Mouse (Mus musculus): ENCODE measurements around the gene Plppr4. TPM values are rescaled to one million over a fixed set of nuclear protein-coding genes. Genes with fewer than 3 reads are reported as not detected.

Gene Plppr4
- not detected for polyA plus RNA-seq (2017; shearing (Covaris generic))

- no peak for ATAC-seq
Measured at GRCm38 (mm10) chr3:117360528-117360927, at the start of gene Plppr4. TSS of gene Plppr4 (minus strand) at chr3:117360876.

- ATAC-seq = no peak
Measured at GRCm38 (mm10) chr3:117405821-117406220, 45.1 kb upstream of the Plppr4 start.

GRCm38 (mm10) chr3:117403740-117404139 lies 43.1 kb upstream of the Plppr4 start:
- ATAC-seq = no peak

DNA sequence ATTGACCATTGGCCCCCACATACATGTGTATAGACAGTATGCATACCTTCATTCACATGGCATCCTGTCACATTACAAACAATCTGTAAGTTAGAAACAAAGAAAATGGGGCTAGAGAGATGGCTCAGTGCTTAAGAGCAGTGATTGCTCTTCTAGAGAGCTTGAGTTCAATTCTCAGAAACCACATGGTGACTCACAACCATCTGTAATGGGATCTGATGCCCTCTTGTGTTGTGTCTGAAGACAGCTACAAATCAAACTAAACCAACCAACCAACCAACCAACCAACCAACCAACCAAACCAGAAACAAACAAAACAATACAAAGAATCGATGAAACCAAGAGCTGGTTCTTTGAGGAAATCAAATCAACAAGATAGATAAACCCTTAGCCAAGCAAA lies 5.4 kb upstream of the Plppr4 start:
- no peak for ATAC-seq

GRCm38 (mm10) chr3:117359686-117360521 lies 772 bp downstream of the Plppr4 start:
- no peak for ATAC-seq

- ATAC-seq = no peak
Measured at GRCm38 (mm10) chr3:117358981-117359628, 1.6 kb downstream of the Plppr4 start.

GRCm38 (mm10) chr3:117357367-117357766 lies 3.3 kb downstream of the Plppr4 start:
- ATAC-seq = no peak

- ATAC-seq = no peak
Measured at GRCm38 (mm10) chr3:117353940-117354339, 6.7 kb downstream of the Plppr4 start.

- no peak for ATAC-seq
Measured at GRCm38 (mm10) chr3:117346351-117346750, 14.3 kb downstream of the Plppr4 start.

DNA sequence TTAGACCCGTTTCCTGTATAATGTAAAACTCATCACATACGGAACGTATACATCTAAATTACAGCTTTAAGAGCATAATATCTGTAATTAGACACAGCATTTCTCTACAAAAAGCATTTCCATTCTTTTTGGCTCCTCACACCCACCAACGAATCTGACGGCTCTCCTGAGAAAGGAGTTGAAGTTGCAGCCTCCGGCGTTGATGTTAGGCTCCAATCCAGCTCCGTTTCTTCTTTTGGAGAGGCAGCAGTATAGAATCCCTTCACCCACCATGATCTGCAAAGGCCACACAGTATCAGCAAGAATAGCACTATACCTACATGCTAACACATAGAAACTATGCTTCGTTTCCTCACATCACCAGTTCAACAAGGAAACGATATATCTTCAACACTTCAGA lies 29.2 kb downstream of the Plppr4 start:
- no peak for ATAC-seq

- ATAC-seq = no peak
Measured at GRCm38 (mm10) chr3:117329485-117329884, 31.2 kb downstream of the Plppr4 start.

GRCm38 (mm10) chr3:117326551-117326950 lies 34.1 kb downstream of the Plppr4 start:
- ATAC-seq = no peak

DNA sequence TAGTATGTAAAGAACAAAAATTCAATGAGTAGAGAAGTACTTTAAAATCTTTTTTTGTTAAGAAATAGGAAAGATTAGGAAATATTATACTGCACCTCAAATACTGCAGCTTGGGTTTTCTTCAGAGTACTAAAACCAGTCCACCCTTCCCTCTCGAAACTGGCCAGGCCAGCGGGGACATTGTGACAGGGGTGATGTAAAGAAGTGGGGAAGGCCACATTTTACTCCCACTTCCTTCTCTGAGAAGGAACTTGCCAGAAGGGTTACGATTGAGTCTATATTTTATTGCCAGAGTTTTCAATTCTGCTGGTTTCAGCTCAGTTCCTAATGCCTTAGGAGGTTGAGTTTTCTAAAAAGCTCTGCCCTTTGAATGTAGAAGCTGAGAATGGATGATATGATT lies 41.0 kb downstream of the Plppr4 start:
- ATAC-seq = no peak

DNA sequence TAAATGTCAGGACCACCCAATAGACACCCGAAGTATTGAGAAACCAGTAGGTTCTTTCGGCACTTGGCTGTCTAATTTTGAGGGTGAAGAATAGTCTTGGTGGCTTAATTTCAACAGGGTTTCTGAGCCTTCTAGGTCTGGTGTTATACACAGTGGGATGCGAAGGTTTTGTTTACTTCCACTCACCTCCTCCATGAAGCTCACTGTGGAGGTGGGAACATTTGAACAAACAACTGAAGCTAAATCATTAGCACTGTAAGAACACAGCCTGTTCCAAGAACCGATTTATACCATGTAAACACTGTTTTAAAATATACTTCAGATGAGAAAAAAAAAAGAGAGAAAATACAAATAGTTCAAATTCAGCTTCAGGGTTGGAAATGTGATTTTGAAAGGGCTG lies 47.3 kb downstream of the Plppr4 start:
- no peak for ATAC-seq

- no peak for ATAC-seq
Measured at GRCm38 (mm10) chr3:117312097-117312496, 48.6 kb downstream of the Plppr4 start.

DNA sequence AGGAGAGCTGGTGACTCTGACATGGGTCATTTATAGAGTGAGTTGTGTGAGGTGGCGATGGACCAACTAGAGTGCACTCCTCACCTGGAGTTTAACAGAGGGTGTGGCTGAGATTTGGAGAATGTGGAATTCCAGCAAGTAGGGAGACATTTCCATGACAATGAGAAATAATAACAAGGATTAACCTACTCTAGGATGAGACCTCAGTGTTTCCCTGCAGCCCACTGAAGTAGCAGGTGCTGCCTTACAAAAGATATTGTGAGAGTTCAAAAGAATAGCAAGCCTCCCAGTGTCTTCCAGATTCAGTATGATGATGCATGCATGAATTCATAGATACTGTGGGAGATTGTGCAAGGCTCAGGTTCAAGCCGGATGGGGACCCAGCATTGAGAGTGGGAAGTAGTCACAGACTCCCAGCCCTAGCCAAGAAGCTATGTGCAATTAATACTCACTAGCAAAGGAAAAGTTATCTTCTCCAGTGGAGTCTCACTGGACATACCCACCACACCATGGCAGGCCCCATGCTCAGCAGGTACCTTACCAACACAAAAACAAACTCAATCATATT lies 49.8 kb downstream of the Plppr4 start:
- no peak for ATAC-seq

GRCm38 (mm10) chr3:117309580-117309910 lies 51.1 kb downstream of the Plppr4 start:
- no peak for ATAC-seq

- no peak for ATAC-seq
Measured at GRCm38 (mm10) chr3:117308895-117309579, 51.6 kb downstream of the Plppr4 start.

- ATAC-seq = no peak
Measured at GRCm38 (mm10) chr3:117307555-117307954, 53.1 kb downstream of the Plppr4 start.

DNA sequence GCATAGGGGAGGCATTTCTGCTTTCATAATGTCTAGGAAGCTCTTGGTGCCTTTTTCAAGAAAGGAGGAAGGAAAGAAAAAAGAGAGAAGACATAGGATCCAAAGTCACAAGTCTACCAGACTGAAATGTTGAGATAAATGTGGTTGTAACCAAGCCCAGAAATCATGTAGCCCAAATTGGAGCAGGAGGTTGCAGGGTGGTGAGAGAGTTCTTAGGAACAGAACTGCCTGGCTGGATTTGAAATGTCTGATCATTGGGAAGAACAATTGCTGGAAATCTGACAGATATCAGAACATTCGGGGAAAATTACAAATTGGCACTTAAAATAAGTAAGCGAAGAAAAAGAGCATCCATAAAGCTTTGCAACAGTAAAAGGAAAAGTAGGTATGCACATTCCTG lies 56.6 kb downstream of the Plppr4 start:
- ATAC-seq = no peak

DNA sequence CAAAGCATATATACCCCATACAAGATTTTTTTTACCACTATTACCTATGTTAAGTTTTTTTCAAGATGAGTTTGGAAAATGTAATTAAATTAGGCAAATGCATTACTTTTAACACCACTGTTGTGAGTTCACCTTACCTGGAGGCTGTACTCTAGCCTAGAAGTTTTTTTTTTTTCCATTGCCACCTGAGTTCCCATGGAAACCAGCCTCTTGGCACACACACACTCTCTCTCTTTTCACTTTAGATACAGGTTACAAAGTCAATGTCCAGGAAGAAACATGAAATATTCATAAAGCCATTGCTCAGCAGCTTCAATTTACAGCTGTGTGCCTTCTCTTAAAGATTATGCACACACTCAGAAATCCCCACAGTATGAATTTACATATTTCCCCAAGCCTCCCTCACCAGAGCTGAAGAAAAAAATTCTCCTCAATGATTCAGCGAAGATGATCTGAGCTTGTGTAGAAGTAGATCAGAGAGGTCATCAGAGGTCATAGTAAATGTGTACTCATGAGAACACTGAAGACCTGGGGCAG lies 59.9 kb downstream of the Plppr4 start:
- ATAC-seq = no peak

- no peak for ATAC-seq
Measured at GRCm38 (mm10) chr3:117297735-117298134, 62.9 kb downstream of the Plppr4 start.

DNA sequence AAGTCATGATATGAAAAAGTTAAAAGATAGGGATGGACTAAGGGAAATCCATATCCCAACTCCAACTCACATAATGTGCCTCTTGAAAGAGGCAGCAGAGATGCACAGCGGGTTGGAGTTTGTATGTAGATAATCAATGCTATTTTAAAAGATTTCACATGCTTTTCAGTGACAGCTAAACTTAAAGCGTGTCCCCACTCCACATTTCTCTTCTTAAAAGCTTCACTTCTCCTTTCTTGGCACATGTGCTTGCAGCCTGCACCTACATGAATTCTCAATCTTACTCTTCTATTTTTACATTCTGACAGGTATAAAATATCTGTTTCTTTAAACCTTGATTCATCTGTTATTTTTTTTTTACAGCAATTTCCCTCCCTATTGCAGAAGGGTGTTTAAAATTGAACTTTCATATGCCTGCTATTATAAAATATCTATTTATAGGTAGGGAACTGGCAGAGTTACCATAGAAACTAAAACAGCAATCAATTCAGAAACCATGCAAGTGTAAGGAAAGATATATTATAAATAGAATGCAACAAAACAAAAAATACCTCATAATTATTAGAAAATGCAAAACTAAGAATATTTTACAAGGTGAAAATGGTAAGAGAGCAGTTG lies 66.3 kb downstream of the Plppr4 start:
- ATAC-seq = no peak

Data from inflammation-experienced regulatory T-cells, adult 6 months (primary cell).